Mouse (Mus musculus): ENCODE data around the gene Zbtb20.
A peak's percentile ranks its signal among the peaks of the same experiment; 100 is the strongest.

Zbtb20 gene

DNA sequence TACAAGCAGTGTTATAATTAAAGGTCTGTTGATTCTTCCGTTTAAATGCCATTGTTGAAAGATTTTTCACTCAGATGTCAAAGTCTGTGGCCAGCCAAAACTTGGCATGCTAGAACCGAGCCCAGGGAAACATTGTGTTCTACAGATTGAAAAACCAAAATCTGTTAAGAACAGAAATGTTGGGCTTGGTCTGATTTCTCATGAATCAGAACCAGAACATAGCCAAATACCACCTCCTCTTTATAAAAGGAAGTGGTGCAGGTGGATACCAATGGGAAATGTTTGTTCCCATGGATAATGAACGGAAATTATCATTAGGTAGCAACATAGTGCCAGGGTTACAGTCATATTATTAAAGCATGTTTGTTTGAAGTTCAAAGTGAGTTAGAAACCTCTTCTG, 613.7 kb downstream of the Zbtb20 start:
- DNase-seq (ENCODE audit: low spot score), result no peak

DNA sequence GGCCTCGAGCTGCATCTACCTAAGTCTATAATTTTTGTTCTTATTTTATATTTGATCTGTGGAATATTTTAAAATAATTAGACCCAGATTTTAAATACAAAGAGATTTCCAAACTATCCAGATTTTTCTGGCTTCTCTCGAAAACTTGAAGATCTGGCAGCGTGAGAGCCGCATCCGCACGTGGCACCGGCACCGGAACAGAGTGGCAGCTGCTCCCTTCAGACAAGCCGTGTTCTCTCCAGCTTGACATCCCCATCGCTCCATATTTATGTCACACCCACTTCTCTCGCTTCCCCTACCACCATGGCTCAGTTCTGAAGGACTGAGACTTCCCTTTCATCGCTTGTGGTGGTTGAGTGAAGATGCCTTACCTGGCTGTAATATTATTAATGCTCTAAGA, 614.3 kb downstream of the Zbtb20 start:
- DNase-seq (ENCODE audit: low spot score), result no peak

DNA sequence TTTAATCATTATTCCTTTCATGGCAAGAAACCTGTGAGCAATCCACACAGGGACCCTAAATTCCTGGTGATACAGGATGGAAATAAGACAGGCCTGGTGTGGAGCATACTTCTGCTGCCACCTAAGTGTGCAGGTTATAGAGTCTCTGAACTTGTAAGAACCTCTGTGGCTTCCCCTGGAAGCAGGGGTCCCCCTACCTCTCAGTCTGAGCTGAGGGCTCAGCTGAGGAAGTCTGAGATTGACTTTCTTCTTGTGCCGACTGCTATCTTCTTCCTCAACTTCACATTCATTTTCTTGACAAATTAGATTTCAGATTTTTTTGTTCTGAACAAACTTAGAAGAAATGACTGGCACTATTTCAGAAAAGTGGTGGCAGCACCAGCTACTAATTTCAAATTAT, 617.2 kb downstream of the Zbtb20 start:
- no peak for DNase-seq (ENCODE audit: low spot score)

DNA sequence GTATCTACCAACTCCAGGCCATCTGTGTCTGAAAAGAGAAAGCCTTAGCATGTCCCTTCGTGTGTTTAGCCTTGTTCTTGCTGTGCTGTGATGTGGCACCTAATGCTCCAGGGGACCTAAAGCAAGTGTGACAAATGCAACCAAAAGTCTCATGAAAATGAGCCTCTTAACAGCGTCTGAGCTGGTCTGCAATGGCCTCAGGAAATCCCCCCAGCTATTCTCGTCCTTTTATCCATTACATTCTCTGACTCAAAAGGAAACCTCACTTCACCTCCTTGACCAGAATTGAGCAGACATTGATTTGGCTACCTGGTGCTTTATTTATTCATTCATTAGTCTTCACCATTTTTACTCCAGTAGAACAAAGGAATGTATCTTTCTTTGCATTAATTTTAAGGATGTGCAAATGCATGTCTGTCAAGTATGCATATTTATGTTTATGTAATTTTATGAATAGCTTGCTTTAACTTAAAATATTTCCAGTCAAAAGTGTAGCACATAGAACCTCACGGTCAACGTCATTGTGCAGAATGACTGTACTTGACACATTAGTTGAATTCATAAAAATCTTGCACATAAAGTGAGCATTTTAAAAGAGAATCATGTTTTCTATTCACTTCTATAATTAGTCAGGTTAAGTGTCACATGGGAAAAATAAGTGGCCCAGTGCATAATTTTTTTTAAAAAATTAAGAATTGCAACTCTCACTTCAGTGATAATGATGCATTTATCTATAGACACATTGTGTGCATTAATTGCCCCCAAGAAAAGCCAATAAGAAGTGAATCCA, 618.1 kb downstream of the Zbtb20 start:
- DNase-seq (ENCODE audit: low spot score), result no peak

DNA sequence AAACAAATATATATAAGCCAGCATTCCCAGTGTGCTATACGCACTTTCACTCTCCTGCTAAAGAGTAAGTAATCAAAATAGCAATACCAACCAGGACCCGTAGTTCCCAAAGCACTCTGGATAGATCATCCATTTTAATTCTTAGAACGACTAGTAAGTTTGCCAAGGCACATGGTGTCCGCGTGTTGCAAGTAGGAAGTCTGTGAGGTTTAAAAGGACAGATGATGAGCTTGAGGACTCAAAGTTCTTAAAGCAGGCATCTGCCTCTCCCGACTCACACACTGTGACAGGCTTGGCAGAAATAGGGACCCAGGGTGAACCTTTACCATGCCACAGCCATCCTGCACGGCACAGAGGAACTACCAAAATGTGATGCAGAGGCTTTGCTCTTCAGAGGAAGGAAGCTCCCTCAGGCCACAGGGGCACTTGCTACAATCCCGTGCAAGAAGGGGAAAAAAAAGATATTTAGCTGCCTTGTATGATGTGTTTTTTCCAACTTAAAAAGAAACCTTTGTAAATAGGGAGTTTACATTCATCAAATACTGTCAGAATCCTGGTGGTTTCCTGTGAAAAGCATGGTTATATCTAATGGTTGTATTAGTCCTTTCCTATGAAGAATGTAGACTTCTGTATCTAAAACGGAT, 619.6 kb downstream of the Zbtb20 start:
- no peak for DNase-seq (ENCODE audit: low spot score)

DNA sequence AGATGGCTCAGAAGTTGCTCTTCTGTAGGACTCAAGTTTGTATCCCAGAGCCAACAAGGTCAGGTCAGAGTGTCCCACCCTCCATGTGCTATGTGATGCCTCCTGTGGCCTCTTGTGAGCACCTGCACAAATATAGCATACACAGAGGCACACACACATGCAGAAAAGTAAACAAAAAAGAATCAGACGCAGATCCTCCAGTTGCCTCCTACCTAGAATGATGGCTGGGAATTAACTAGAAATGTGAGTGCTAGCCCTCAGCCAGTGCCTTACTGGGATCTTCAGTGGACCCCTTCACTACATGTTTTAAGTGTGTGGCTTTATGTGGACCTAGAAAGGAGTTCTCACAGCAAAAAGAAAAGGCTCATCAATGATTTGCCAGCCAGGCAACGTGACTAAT, 621.4 kb downstream of the Zbtb20 start:
- no peak for DNase-seq (ENCODE audit: low spot score)

DNA sequence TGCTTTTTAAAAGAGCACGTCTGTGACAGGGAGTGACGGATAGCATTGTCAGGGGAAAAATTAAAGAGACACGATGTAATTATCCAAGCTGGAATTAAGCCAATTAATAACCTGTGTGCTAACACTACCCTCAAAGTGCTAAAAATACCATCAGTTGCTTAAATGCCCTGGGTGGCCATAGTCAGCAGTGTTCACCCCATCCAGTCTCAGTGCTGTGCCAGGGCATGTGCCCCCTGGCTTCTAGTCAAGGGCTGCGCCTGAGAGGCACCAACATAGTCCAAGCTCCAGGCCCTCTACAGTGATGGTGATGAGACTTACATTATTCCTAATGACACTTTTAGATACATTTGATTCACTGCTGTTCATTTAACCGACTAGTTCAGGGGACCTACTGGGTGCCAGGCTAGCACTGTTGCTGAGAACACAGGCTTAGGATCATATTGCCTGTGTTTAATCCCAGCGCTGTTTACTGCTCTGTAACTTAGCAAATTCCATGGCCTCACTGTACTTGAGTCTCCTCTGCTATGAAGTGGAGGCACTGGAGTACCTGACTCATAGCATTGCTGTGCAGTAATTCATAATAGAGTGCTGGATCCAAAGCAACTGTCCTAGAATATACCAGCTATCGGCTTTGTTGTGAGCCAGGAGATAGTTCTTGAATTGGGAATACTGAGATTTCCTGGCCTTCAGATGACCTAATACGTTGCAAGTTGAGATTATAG, 624.6 kb downstream of the Zbtb20 start:
- DNase-seq (ENCODE audit: low spot score), result no peak

DNA sequence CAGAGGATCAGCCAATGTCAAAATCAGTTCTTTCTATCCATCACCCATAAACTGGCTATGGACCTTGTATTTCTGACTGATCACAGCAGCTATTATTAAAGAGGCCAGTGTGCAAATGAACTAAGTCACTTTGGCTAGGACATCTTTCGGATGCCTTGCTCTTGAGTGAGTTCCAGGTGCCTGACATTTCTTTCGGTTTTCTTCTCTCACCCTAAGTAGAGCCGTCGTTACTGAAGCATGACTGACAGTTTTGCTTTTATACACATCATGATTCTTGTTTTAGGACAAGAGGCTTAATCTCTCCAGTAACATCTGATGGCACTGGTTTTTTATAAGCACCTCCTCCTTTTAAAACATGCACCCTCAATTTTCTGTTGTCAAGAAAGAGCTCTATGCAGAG, 625.6 kb downstream of the Zbtb20 start:
- no peak for DNase-seq (ENCODE audit: low spot score)

DNA sequence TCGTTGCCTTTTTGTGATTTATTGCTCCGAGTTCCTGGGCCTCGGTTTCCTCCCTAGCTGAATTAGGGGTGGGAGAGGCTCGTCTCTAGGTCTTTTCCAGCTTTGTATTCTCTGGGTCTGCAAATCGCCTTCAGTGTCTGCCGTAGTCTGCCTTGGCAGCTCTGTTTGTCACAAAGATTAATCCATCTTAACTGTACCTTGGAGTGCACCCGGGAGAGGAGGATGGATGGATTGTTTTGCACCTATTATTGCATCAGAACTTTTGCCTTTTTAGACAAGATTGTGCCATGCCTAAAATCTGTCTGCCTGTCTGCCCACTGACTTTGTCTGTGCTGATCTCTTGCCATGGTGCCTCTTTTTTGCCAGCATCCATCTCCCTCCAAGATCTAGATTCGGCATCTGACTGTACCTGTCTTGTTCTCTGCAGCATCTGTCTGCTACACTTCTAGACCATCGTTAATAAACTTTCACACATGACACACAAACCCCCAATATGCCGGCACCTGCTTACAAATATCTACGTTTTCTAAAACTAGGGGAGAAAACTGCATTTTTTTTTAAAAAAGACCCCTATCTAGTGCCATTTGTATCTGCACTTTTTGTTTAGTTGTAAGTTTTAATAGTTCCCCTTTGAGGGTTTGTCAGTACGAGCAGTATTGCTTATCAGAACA, 626.8 kb downstream of the Zbtb20 start:
- no peak for DNase-seq (ENCODE audit: low spot score)

DNA sequence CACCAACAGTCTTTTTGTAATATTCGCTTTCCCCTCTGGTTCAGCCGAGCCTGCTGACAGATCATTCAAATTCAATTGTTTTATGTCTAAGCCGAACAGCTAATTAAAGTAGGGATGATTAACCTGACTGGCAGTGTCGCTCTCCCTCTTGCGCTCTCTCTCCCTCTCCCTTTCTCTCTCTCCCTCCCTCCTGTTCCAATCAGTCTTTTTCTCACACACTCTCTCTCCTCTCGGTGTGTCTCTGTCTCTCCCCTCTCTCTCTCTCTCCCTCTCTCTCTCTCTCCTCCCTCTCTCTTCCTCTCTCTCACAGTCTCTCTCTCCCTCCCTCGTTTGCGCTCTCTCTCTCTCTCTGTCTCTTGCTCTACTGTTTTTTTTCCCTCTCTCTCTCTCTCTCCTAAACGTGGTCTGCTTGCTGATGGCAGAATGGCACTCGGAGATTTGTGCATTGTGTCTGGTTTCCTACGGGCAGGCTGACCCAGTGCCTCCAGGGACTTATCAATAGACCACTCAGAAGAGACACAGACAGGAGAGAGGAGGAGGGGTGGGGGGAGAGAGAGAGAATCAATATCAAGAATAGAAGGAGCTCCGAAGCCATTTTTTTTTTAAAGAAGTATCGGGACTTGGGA, 627.4 kb downstream of the Zbtb20 start:
- no peak for DNase-seq (ENCODE audit: low spot score)

DNA sequence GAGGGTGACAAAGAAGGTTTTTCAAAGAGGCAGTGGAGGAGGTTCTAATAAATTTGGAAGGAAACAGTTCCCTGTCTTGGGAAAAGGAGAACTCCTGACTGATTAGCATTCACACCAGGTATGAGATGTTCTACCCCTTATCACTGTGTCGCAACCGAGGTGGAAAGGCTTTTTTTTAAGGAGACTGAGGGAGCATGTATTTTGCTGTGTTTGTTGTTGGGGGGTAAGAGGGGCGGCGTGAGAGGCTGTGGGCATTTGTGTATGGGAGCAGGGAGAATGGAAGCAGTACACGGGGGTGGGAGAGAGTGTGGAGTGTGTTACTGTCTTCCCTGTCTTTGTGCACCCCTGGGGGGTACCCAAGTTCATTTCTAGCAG, 627.9 kb downstream of the Zbtb20 start:
- DNase-seq (ENCODE audit: low spot score), result no peak

DNA sequence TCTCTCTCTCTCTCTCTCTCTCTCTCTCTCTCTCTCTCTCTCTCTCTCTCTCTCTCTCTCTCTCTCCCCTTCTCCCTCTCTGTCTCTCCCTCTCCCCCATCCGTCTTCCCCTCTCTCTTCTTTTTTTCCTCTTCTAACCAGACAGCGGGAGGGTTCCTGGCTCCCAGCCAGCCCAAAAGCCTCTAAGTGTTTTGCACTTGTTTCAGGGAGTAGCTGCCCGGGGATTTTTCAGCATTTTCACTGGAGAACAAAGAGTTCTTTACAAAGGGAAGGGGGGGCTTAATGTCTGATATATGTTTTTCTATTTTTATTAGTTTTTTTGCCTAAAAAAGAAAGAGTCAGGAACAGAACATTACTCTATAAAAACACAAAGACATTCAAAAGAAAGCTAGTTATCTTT, 628.5 kb downstream of the Zbtb20 start:
- DNase-seq (ENCODE audit: low spot score), result peak; percentile 90

DNA sequence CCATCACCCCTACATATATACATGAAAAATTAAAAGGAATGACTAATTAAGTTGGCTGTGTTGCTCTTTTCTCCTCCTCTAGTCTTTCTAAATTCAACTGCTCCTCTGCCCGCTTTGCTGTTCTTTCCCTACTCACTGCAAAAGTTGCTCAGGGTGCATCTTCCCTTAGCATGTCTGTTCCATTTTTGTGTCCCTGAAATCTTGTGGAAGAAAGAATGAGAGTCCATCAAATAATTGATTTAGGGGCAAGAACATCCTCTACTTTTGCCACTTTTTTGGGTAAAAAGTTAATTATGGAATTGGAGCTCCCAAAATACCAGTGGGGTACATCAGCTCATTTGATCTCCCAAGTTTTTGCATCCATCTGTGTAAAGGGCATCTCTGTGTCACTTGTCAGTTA, 628.9 kb downstream of the Zbtb20 start:
- no peak for DNase-seq (ENCODE audit: low spot score)

DNA sequence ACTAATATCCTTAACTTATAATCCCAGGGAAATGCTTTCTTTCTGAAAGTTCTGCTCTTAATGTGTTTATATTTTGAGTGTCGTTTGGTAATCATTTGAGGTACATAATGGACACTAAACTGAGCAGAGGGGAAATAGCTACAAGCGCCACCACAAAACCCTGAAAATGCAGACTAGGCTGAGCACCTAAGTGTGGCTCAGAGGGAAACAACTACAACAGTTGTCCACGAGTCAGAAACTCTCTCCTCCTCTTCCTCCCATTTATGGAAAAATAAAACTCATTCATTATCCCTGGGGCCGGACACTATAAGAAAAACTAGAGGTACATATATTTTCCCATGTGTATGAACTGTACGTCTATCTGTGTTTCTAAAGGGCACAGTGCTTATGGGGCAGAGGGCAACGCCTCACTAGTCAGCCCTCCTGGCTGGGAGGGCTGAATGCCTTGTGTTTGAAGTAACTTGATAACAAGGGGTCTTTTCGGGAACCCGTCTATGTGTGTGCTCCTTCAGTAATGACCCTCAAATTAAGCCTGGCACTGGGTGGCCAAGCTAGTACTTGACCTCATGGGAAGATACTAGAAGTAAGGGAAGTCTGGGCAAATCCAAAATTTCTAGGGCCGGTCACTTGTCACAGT, 629.8 kb downstream of the Zbtb20 start:
- no peak for DNase-seq (ENCODE audit: low spot score)

DNA sequence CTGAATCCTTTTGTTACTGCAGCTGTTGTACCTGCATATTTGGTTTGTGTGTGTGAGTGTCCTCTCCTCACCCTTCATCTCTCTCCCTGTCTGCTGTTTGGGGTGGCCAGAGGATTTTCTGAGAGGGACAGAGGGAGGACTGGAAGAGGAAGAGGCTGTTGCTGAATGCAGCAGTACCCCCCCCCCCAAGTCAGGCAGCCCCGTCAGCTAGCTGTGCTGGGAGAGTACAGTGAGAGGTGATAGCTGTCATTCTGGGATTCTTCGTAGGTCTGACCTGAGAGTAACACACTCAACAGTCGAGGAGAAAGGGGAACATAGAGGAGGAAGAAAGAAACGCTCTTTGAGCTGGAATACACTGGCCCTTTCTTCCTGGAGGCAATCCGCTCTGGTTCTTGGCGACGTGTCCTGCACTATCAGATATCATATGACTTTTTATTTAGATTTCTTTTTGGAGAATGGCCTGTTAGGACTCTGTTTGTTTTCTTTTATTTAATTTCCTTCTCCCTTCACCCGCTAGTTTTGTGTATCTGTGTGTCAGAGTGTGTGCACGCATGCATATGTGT, 630.6 kb downstream of the Zbtb20 start:
- no peak for DNase-seq (ENCODE audit: low spot score)

DNA sequence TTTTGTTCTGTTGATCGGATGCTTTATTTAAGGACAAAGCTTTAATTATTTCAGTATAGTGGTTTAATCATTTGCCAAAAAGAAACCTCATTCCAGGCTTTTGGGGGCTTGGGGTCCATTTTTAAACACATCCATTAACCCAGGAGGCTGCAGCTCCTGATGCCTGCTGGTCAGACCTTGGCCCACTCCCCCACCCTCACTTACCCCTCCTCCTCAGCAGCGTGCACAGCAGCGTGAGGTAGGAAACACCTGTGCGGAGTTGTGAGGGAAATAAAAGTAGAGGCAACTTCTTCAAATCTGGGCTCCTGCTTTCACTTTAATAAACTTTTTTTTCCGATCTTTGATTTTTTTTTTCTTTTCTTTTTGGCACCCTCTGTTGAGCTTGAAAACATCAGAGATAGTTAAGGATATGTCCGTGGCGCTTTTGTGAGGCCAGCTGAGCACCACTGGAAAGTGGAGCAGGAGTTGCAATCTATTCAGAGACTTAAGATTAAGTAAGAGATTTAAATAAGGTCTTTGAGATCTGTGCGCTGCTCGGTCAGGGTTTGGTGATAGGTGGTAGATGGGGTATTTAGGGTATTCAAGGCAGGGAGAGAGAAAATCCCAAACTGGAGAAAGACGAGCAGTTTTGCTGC, 631.2 kb downstream of the Zbtb20 start:
- DNase-seq (ENCODE audit: low spot score), result no peak

DNA sequence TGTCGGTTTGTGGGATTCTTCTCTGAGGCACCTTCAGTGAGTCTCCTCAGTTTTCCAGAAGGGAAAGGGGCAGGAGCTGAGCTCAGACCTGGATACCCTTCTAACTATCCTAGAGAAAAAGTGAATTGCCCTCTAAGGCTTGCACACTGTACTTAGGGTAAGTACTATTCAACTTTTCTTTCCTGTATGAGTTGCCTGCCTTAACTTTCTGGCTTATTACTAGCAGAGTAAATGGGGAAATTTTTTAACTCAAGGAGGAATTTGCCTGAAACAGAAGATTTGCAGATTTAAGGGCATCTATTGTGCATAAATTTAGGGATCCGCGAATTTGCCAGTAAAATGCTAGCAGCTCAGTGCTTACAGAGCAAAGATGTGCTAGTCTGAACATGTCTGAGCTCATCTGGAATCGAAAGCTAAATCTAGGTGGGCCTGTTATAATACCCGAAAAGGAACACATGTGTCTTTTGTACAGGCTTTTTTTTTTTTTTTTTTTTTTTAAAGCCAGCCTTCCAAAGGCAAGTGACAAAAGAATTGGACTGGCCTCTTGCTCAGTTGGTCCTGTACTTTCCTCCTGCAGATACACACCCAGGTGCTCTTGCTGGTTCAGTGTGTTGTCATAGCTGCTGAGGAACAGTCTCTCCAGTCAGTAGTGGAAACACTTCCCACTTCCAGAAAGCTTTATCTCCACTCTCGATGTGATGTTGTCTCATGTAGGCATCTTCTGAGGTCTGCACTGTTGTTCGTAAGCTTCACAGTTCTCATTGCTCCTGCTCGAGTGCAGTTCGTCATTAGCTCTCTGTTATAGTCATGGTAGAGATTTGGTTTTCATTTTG, 632.7 kb downstream of the Zbtb20 start:
- DNase-seq (ENCODE audit: low spot score), result no peak

DNA sequence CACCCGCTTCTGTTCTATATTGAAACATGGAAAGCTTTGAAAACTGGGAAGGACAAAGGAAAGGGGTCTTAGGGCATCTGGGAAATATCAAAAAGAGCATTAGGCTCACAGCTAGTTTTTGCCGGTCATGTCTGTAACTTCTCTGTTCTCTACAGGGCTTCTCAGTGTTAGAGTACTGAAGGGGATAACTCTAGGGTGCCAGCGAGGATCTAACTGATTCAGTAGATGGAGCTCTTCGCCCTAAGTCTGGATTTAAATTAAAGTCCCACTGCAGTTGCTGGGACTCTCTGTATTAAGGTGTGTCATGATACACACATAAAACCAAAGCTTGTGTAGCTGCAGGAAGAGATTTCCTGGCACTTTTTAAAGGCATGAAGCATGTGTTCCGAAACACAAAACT, 634.8 kb downstream of the Zbtb20 start:
- no peak for DNase-seq (ENCODE audit: low spot score)

DNA sequence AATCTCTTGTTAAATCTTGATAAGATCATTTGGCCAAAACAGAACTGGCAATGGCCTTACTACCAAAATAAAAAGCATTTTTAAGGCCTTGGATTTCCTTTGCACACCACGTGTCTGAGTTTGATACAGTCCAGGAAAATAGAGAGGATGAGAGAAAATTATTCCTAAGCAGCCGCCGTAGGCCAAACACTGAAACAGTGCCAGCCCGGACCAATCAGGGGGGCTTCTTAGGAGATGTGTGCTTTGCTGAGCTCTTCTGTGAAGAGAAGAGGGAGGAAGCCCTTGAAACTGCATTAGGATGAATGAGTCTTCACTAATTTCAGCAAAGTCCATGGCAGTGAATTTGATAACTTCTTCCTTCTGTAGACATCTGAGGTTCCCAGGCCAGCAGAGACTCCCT, 635.9 kb downstream of the Zbtb20 start:
- DNase-seq (ENCODE audit: low spot score), result no peak

DNA sequence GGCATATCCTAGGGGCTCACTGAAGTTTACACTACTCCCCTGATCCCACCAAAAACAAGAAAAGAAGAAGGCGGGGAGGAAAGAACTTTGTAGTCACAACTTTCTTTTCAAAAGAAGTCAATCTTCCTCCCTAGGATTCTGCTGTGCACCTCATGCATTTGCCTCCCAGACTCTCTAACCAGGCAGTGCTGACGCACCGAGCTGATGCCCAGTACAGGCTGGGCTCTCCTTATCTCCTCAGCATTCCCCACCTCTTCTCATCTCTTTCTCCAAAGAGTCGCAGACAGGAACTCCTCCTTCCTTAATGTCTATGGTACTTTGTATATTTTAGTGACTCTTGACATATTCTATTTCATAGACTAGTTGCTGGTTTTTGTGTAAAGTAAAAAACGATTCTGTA, 638.3 kb downstream of the Zbtb20 start:
- DNase-seq (ENCODE audit: low spot score), result no peak

All from testis, postnatal 10 days (tissue).